ENCODE assay signal across 9 mouse cellular contexts in genomic region chr6:129558946-129559640, GRCm38 (mm10). TPM values are rescaled to one million over a fixed set of nuclear protein-coding genes. Genes with fewer than 3 reads are reported as not detected.
DNase-seq lines count a peak whose midpoint lies in the region; ATAC-seq and TF ChIP-seq lines count a peak whose summit lies in the region.
"Had no signal": no experiment of that assay in that cellular context is flagged by ENCODE, and none has a peak within 500 bp of the region (broad histone marks: within the 10 kb centered on the region; RNA-seq: fewer than 3 reads in every experiment).

No protein-coding gene starts in this region.

- H3K9ac ChIP-seq in ES-E14 (ENCODE audit: insufficient read depth, low read depth, low read length, poor library complexity, severe bottlenecking): no peak overlapping the region
- H3K9ac ChIP-seq in lung, embryonic 16.5 days (ENCODE audit: low read length): no peak overlapping the region

- ATAC-seq in erythroblast, adult 5-6 weeks (replicated peaks; ENCODE audit: low FRiP score, poor library complexity, severe bottlenecking): peak; percentile 95
- ATAC-seq in lung, embryonic 16.5 days (ENCODE audit: low read depth): peak; percentile 72

- intact Hi-C loops in heart, postnatal 10 days (cut with DNase I): loop anchor here (1.0 to 5.0 kb wide), 3 partner anchors 14 to 166 kb away; no protein-coding TSS in a partner anchor

- H3K4me2 ChIP-seq in lung, embryonic 16.5 days (ENCODE audit: low read depth, low read length): no peak overlapping the region

- peak; percentile 65 for DNase-seq in ES-E14 (ENCODE audit: low read depth, low spot score)
- DNase-seq in brain, embryonic 14.5 days (ENCODE audit: low read depth): peak; percentile 87
- DNase-seq in heart, postnatal 10 days: peak; percentile 65 to 85
- peak; percentile 71 to 87 for DNase-seq in kidney, postnatal 36 days
- DNase-seq in ovary, postnatal 14 days (ENCODE audit: low spot score): peak; percentile 57
- DNase-seq in thymus, postnatal 25 days: peak; percentile 67

- H3K4me1 ChIP-seq in ES-E14 (ENCODE audit: control insufficient read depth in 2 of 2, insufficient read depth in 2 of 2, low read length in 2 of 2, poor library complexity in 1 of 2): no peaks in the 10 kb centered on the region
- no peaks in the 10 kb centered on the region for H3K4me1 ChIP-seq in lung, embryonic 16.5 days (replicated peaks; ENCODE audit: control insufficient read depth, insufficient read depth, low read length)

- WGBS in lung, embryonic 16.5 days: 16% methylated on average over 12 of the region's 12 CpGs

- peak; percentile 90 for TF ChIP-seq CTCF in brain, embryonic 14.5 days (IDR thresholded peaks at IDR 0.05; ENCODE audit: borderline replicate concordance, extremely low read depth, insufficient read depth, insufficient read length)

- TF ChIP-seq POLR2A in brain, embryonic 14.5 days (IDR thresholded peaks at IDR 0.05; ENCODE audit: borderline replicate concordance, extremely low read depth, insufficient read depth, insufficient read length, poor library complexity, severe bottlenecking): no peak

- H3K36me3 ChIP-seq in ES-E14 (ENCODE audit: control insufficient read depth, insufficient read depth, low read length, poor library complexity, severe bottlenecking): no peaks in the 10 kb centered on the region
- no peaks in the 10 kb centered on the region for H3K36me3 ChIP-seq in lung, embryonic 16.5 days (ENCODE audit: control insufficient read depth, insufficient read depth, low read length)

- H3K27ac ChIP-seq in ES-E14 (ENCODE audit: insufficient read depth, low read depth, low read length, poor library complexity, severe bottlenecking): no peak overlapping the region
- H3K27ac ChIP-seq in lung, embryonic 16.5 days (ENCODE audit: low read length): no peak overlapping the region

- no peaks in the 10 kb centered on the region for H3K9me3 ChIP-seq in ES-E14 (ENCODE audit: control insufficient read depth, insufficient read depth, low read depth, low read length)
- H3K9me3 ChIP-seq in lung, embryonic 16.5 days (ENCODE audit: control insufficient read depth, low read length): no peaks in the 10 kb centered on the region

- H3K4me3 ChIP-seq in ES-E14 (ENCODE audit: insufficient read depth in 1 of 2, low read depth in 1 of 2, low read length in 2 of 2, poor library complexity in 1 of 2, severe bottlenecking in 1 of 2): no peak overlapping the region
- no peak overlapping the region for H3K4me3 ChIP-seq in lung, embryonic 16.5 days (ENCODE audit: low read length)

- no peaks in the 10 kb centered on the region for H3K27me3 ChIP-seq in lung, embryonic 16.5 days (ENCODE audit: control insufficient read depth, insufficient read depth, low read depth, low read length)

- in situ Hi-C loops in ES-E14 (cut with MboI; ENCODE audit: low sequenced_read_pairs in 2 of 2, unreplicated experiment in 2 of 2): no loop called here

TF ChIP-seq in ES-E14, 5 proteins besides CTCF, POLR2A, EP300 and RAD21:
- TF ChIP-seq HCFC1 (IDR thresholded peaks at IDR 0.05; ENCODE audit: borderline replicate concordance, insufficient read depth, low read length) (no peak), CHD2 (IDR thresholded peaks at IDR 0.05; ENCODE audit: low read depth, low read length) (no peak), ZC3H11A (IDR thresholded peaks at IDR 0.05; ENCODE audit: borderline replicate concordance, low read depth, low read length) (no peak), MAFK (IDR thresholded peaks at IDR 0.05; ENCODE audit: insufficient read depth, low read depth, low read length) (no peak), ZNF384 (IDR thresholded peaks at IDR 0.05; ENCODE audit: low read depth, low read length) (no peak)
TF ChIP-seq in ES-E14: peak in this region for 0.

RNA-seq across cellular contexts. Expression of gene Klre1, which starts 18.6 kb away (rescaled TPM):
- not detected in 2 replicates for total RNA-seq in ES-E14 (2012; rRNA removed)
- polyA plus RNA-seq in brain, embryonic 14.5 days (2012; rRNA removed): 0.08 and 0.11 TPM in 2 replicates
- not detected in 2 replicates for total RNA-seq in erythroblast, adult 5-6 weeks (2015; ENCODE audit: low replicate concordance)
- 1.1 TPM in 1 of 2 replicates, not detected in the other for total RNA-seq in erythroblast, adult 5-6 weeks (2017; ENCODE audit: low replicate concordance)
- total RNA-seq in heart, postnatal 10 days (2021): not detected
- not detected in 2 replicates for polyA plus RNA-seq in lung, embryonic 16.5 days (2015; fragmentation: Nextera tagmentation; extraction: Ambion mirVana)
- total RNA-seq: layer of hippocampus, postnatal 25 days had no signal

RNA-seq across cellular contexts. Expression of gene Gabarapl1, which starts 26.1 kb away (rescaled TPM):
- total RNA-seq in ES-E14 (2012; rRNA removed): 14.7 and 25.6 TPM in 2 replicates
- polyA plus RNA-seq in brain, embryonic 14.5 days (2012; rRNA removed): 151 and 161 TPM in 2 replicates
- 14.0 and 22.6 TPM in 2 replicates for total RNA-seq in erythroblast, adult 5-6 weeks (2015; ENCODE audit: low replicate concordance)
- 31.4 and 36.7 TPM in 2 replicates for total RNA-seq in erythroblast, adult 5-6 weeks (2017; ENCODE audit: low replicate concordance)
- 10 to 100 TPM; 62.1 to 72.6 TPM for total RNA-seq in heart, postnatal 10 days (2021)
- polyA plus RNA-seq in lung, embryonic 16.5 days (2015; fragmentation: Nextera tagmentation; extraction: Ambion mirVana): 48.0 and 48.3 TPM in 2 replicates

RNA-seq across cellular contexts. Expression of gene Klrd1, which starts 32.5 kb away (rescaled TPM):
- total RNA-seq in ES-E14 (2012; rRNA removed): not detected in 2 replicates
- 0.18 TPM in 1 of 2 replicates, not detected in the other for polyA plus RNA-seq in brain, embryonic 14.5 days (2012; rRNA removed)
- total RNA-seq in erythroblast, adult 5-6 weeks (2015; ENCODE audit: low replicate concordance): not detected in 2 replicates
- 2.4 TPM in 1 of 2 replicates, not detected in the other for total RNA-seq in erythroblast, adult 5-6 weeks (2017; ENCODE audit: low replicate concordance)
- total RNA-seq in heart, postnatal 10 days (2021): not detected
- 0.51 and 2.0 TPM in 2 replicates for polyA plus RNA-seq in lung, embryonic 16.5 days (2015; fragmentation: Nextera tagmentation; extraction: Ambion mirVana)
- total RNA-seq: layer of hippocampus, postnatal 25 days had no signal

RNA-seq across cellular contexts. Expression of gene Tmem52b, which starts 46.7 kb away (rescaled TPM):
- not detected in 2 replicates for total RNA-seq in ES-E14 (2012; rRNA removed)
- 0.10 TPM in 1 of 2 replicates, not detected in the other for polyA plus RNA-seq in brain, embryonic 14.5 days (2012; rRNA removed)
- total RNA-seq in erythroblast, adult 5-6 weeks (2015; ENCODE audit: low replicate concordance): not detected in 2 replicates
- not detected in 2 replicates for total RNA-seq in erythroblast, adult 5-6 weeks (2017; ENCODE audit: low replicate concordance)
- not detected for total RNA-seq in heart, postnatal 10 days (2021)
- 0.09 TPM in 1 of 2 replicates, not detected in the other for polyA plus RNA-seq in lung, embryonic 16.5 days (2015; fragmentation: Nextera tagmentation; extraction: Ambion mirVana)
- total RNA-seq: layer of hippocampus, postnatal 25 days had no signal

RNA-seq across cellular contexts. Expression of gene Olr1, which starts 52.1 kb away (rescaled TPM):
- total RNA-seq in ES-E14 (2012; rRNA removed): 0.45 TPM in 1 of 2 replicates, not detected in the other
- not detected in 2 replicates for polyA plus RNA-seq in brain, embryonic 14.5 days (2012; rRNA removed)
- 6.9 and 13.8 TPM in 2 replicates for total RNA-seq in erythroblast, adult 5-6 weeks (2015; ENCODE audit: low replicate concordance)
- total RNA-seq in erythroblast, adult 5-6 weeks (2017; ENCODE audit: low replicate concordance): 10.0 and 12.6 TPM in 2 replicates
- total RNA-seq in heart, postnatal 10 days (2021): under 1 TPM; 0.07 to 0.17 TPM
- 0.11 and 0.15 TPM in 2 replicates for polyA plus RNA-seq in lung, embryonic 16.5 days (2015; fragmentation: Nextera tagmentation; extraction: Ambion mirVana)
- total RNA-seq: layer of hippocampus, postnatal 25 days had no signal
